ENCODE assay signal across 9 mouse cellular contexts in the genomic region with DNA sequence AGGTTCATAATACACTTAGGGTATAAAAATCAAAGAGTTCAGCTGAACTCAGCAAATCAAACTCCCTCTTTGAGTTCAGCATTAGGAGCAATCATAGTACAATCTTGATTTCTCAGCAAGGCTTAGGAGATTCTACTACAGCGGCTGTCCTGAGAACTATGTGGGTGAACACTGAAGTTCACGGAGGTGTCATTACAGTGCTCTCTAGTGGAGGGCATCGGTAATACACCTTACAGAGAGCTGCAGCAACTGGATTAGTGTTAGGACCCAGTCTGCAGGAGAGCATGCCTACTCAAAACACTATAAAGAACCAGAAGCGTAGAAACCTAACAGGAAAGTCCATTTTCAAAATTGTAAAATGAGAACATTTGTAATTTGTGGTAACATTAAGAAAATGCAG. TPM values are rescaled to one million over a fixed set of nuclear protein-coding genes. Genes with fewer than 3 reads are reported as not detected.
DNase-seq lines count a peak whose midpoint lies in the region; ATAC-seq and TF ChIP-seq lines count a peak whose summit lies in the region.
"Had no signal": no experiment of that assay in that cellular context is flagged by ENCODE, and none has a peak within 500 bp of the region (broad histone marks: within the 10 kb centered on the region; RNA-seq: fewer than 3 reads in every experiment).

No protein-coding gene starts in this region.

- ATAC-seq in liver, embryonic 12.5 days: no peak
- 0 out of 2 replicates have a peak, but pooled peaks have one; percentile 60 for ATAC-seq in cerebellum, adult (ENCODE audit: insufficient number of reproducible peaks, low FRiP score, low TSS enrichment)
- ATAC-seq in heart, postnatal 0 days (ENCODE audit: insufficient read depth, low read depth): no peak
- no peak for ATAC-seq in hindbrain, embryonic 14.5 days (ENCODE audit: low FRiP score)

- no peak overlapping the region for H3K4me3 ChIP-seq in liver, embryonic 12.5 days
- no peak overlapping the region for H3K4me3 ChIP-seq in heart, postnatal 0 days (ENCODE audit: low read depth, low read length)
- H3K4me3 ChIP-seq in hindbrain, embryonic 14.5 days (replicated peaks; ENCODE audit: low read length): no peak overlapping the region
- H3K4me3 ChIP-seq: heart, embryonic 15.5 days had no signal

- H3K27ac ChIP-seq in liver, embryonic 12.5 days: no peak overlapping the region
- no peak overlapping the region for H3K27ac ChIP-seq in heart, postnatal 0 days (ENCODE audit: low read depth)
- no peak overlapping the region for H3K27ac ChIP-seq in hindbrain, embryonic 14.5 days
- H3K27ac ChIP-seq: heart, embryonic 15.5 days had no signal

- no peak for TF ChIP-seq EP300 in heart, postnatal 0 days (IDR thresholded peaks at IDR 0.05; ENCODE audit: low read depth)

- no peak overlapping the region for H3K9ac ChIP-seq in liver, embryonic 12.5 days
- no peak overlapping the region for H3K9ac ChIP-seq in heart, postnatal 0 days (replicated peaks; ENCODE audit: low read depth, low read length)
- H3K9ac ChIP-seq in hindbrain, embryonic 14.5 days: no peak overlapping the region
- H3K9ac ChIP-seq: heart, embryonic 15.5 days had no signal

- TF ChIP-seq CTCF in heart, postnatal 0 days (IDR thresholded peaks at IDR 0.05; ENCODE audit: low read depth): peak; percentile 74

- DNase-seq in liver: peak; percentile 60
- DNase-seq in NIH3T3 (ENCODE audit: low read depth): peak; percentile 69
- peak; percentile 26 for DNase-seq in heart, postnatal 0 days (ENCODE audit: low spot score)
- DNase-seq in lung, adult 18-20 months: peak; percentile 17 to 51
- DNase-seq in spleen, postnatal 4 days (ENCODE audit: low spot score in 2 of 2): peak; percentile 67 to 83
- DNase-seq in hindbrain, embryonic 14.5 days (ENCODE audit: low spot score): no peak

- H3K4me1 ChIP-seq in liver, embryonic 12.5 days: no peaks in the 10 kb centered on the region
- H3K4me1 ChIP-seq in heart, postnatal 0 days (ENCODE audit: control insufficient read depth, insufficient read depth): no peaks in the 10 kb centered on the region
- H3K4me1 ChIP-seq in hindbrain, embryonic 14.5 days (replicated peaks; ENCODE audit: control insufficient read depth, insufficient read depth, low read length): no peaks in the 10 kb centered on the region

- H3K27me3 ChIP-seq in liver, embryonic 12.5 days (replicated peaks): no peaks in the 10 kb centered on the region
- no peaks in the 10 kb centered on the region for H3K27me3 ChIP-seq in heart, postnatal 0 days (ENCODE audit: control insufficient read depth, insufficient read depth, low read length)
- H3K27me3 ChIP-seq in hindbrain, embryonic 14.5 days (ENCODE audit: control insufficient read depth, insufficient read depth, low read length): no peaks in the 10 kb centered on the region
- H3K27me3 ChIP-seq: heart, embryonic 15.5 days had no signal

- no peaks in the 10 kb centered on the region for H3K36me3 ChIP-seq in liver, embryonic 12.5 days
- H3K36me3 ChIP-seq in heart, postnatal 0 days (replicated peaks; ENCODE audit: control insufficient read depth, insufficient read depth, low read length): no peaks in the 10 kb centered on the region
- no peaks in the 10 kb centered on the region for H3K36me3 ChIP-seq in hindbrain, embryonic 14.5 days (replicated peaks; ENCODE audit: control insufficient read depth, insufficient read depth)
- H3K36me3 ChIP-seq: heart, embryonic 15.5 days had no signal

- no peak overlapping the region for H3K4me2 ChIP-seq in liver, embryonic 12.5 days
- no peak overlapping the region for H3K4me2 ChIP-seq in heart, postnatal 0 days (ENCODE audit: low read depth, low read length)
- no peak overlapping the region for H3K4me2 ChIP-seq in hindbrain, embryonic 14.5 days (replicated peaks)
- H3K4me2 ChIP-seq: heart, embryonic 15.5 days had no signal

- 18% methylated on average over 4 of the region's 4 CpGs for WGBS in liver, embryonic 12.5 days (ENCODE audit: insufficient replicate concordance)
- 22% methylated on average over 4 of the region's 4 CpGs for WGBS in heart, postnatal 0 days
- WGBS in hindbrain, embryonic 14.5 days: 36% methylated on average over 4 of the region's 4 CpGs

- no peaks in the 10 kb centered on the region for H3K9me3 ChIP-seq in liver, embryonic 12.5 days (replicated peaks)
- H3K9me3 ChIP-seq in heart, postnatal 0 days (replicated peaks; ENCODE audit: control insufficient read depth, low read length): no peaks in the 10 kb centered on the region
- H3K9me3 ChIP-seq in hindbrain, embryonic 14.5 days (ENCODE audit: control insufficient read depth, low read length): no peaks in the 10 kb centered on the region
- H3K9me3 ChIP-seq: heart, embryonic 15.5 days had no signal

RNA-seq across cellular contexts. Expression of a gene that starts 19.0 kb away (rescaled TPM):
- 0.06 TPM in 1 of 2 replicates, not detected in the other for polyA plus RNA-seq in liver, embryonic 12.5 days (2016; fragmentation: Nextera tagmentation; extraction: Ambion mirVana)
- total RNA-seq in heart, postnatal 0 days (2014; rRNA removed; ENCODE audit: low replicate concordance): not detected in 2 replicates
- not detected in 2 replicates for polyA plus RNA-seq in heart, postnatal 0 days (2015; fragmentation: Nextera tagmentation; extraction: Ambion mirVana)
- not detected in 2 replicates for polyA plus RNA-seq in hindbrain, embryonic 14.5 days (2014; fragmentation: Nextera tagmentation; extraction: Ambion mirVana)
- polyA plus RNA-seq: heart, embryonic 15.5 days had no signal

RNA-seq across cellular contexts. Expression of a gene that starts 28.9 kb away (rescaled TPM):
- polyA plus RNA-seq in liver, embryonic 12.5 days (2016; fragmentation: Nextera tagmentation; extraction: Ambion mirVana): 157 and 159 TPM in 2 replicates
- 26.0 and 30.0 TPM in 2 replicates for total RNA-seq in heart, postnatal 0 days (2014; rRNA removed; ENCODE audit: low replicate concordance)
- 47.5 and 48.0 TPM in 2 replicates for polyA plus RNA-seq in heart, postnatal 0 days (2015; fragmentation: Nextera tagmentation; extraction: Ambion mirVana)
- polyA plus RNA-seq in hindbrain, embryonic 14.5 days (2014; fragmentation: Nextera tagmentation; extraction: Ambion mirVana): 202 and 219 TPM in 2 replicates
